Mouse (Mus musculus) hindbrain, embryonic 16.5 days (tissue): ENCODE results near the gene Naa80. TPM values are rescaled to one million over a fixed set of nuclear protein-coding genes. Genes with fewer than 3 reads are reported as not detected.
"Not testable (repeated sequence)": the region's sequence is repeated elsewhere in the genome, so short reads cannot be mapped to it uniquely, and the experiment has no call there.

Experiments
- ATAC-seq: fragments of 200-750 bp; cut with Nextera tagmentation; 2 replicates; pipeline ENCODE4 v1.8.0; 2017; ENCODE audit warnings: moderate TSS enrichment, moderate library complexity
- H3K27ac ChIP-seq: fragments of 300-500 bp; sonication (generic); 2 replicates; pipeline ENCODE4 v1.5.1; 2014; ENCODE audit warnings: low read depth, mild to moderate bottlenecking, control low read depth, low read length, moderate library complexity
- H3K27me3 ChIP-seq: fragments of 300-500 bp; sonication (generic); replicated peaks from 2 replicates; pipeline ENCODE4 v1.6.1; 2014; ENCODE audit warnings: low read length; ENCODE audit not compliant: control insufficient read depth, insufficient read depth
- H3K36me3 ChIP-seq: fragments of 300-500 bp; sonication (generic); 2 replicates; pipeline ENCODE4 v1.6.1; 2014; ENCODE audit warnings: mild to moderate bottlenecking, low read length, moderate library complexity, mixed read lengths; ENCODE audit not compliant: control insufficient read depth, insufficient read depth
- H3K4me1 ChIP-seq: fragments of 300-500 bp; sonication (generic); 2 replicates; pipeline ENCODE4 v1.6.1; 2014; ENCODE audit warnings: low read depth, low read length; ENCODE audit not compliant: control insufficient read depth, insufficient read depth
- H3K4me2 ChIP-seq: fragments of 300-500 bp; sonication (generic); 2 replicates; pipeline ENCODE4 v1.6.1; 2014; ENCODE audit warnings: mild to moderate bottlenecking, low read length, control low read depth, moderate library complexity
- H3K4me3 ChIP-seq: fragments of 300-500 bp; sonication (generic); 2 replicates; pipeline ENCODE4 v1.5.1; 2014; ENCODE audit warnings: mild to moderate bottlenecking, low read length, control low read depth, moderate library complexity
- H3K9ac ChIP-seq: fragments of 300-500 bp; sonication (generic); 2 replicates; pipeline ENCODE4 v1.6.1; 2014; ENCODE audit warnings: low read depth, mild to moderate bottlenecking, control low read depth, low read length, moderate library complexity
- H3K9me3 ChIP-seq: fragments of 300-500 bp; sonication (generic); 2 replicates; pipeline ENCODE4 v1.6.1; 2014; ENCODE audit warnings: mild to moderate bottlenecking, low read length, moderate library complexity; ENCODE audit not compliant: control insufficient read depth
- WGBS: fragments of 180-500 bp; shearing (Covaris S2); extraction: QIAGEN DNeasy Blood & Tissue Kit; methylation state at CpG from one replicate; pipeline ENCODE4 v1.1.7; 2014; 5-methylcytosine and 5-hydroxymethylcytosine counted together
- polyA plus RNA-seq: library from polyadenylated mRNA; unstranded; fragments of >200 nt; fragmentation: Nextera tagmentation; extraction: Ambion mirVana; gene quantifications from 2 replicates; pipeline ENCODE4 v1.2.1, GENCODE M21; 2015

Naa80 gene
- polyA plus RNA-seq, 1 experiment from 2014 or later: 17.1 TPM

- H3K27me3 ChIP-seq: peaks cover 22% of the 10 kb centered on the region
- peaks cover 34% of the 10 kb centered on the region for H3K4me1 ChIP-seq
- WGBS: under 1% methylated on average over 53 of the region's 53 CpGs
- peak overlapping the region; percentile 92 for H3K27ac ChIP-seq
- ATAC-seq: peak; percentile 94
- H3K9ac ChIP-seq: peak overlapping the region; percentile 87
- peaks cover 15% of the 10 kb centered on the region for H3K36me3 ChIP-seq
- no peaks in the 10 kb centered on the region for H3K9me3 ChIP-seq
- H3K4me3 ChIP-seq: peak overlapping the region; percentile 81
- H3K4me2 ChIP-seq: peak overlapping the region; percentile 96
Measured at GRCm38 (mm10) chr9:107554319-107554825, 24.3 kb upstream of the Naa80 start.

DNA sequence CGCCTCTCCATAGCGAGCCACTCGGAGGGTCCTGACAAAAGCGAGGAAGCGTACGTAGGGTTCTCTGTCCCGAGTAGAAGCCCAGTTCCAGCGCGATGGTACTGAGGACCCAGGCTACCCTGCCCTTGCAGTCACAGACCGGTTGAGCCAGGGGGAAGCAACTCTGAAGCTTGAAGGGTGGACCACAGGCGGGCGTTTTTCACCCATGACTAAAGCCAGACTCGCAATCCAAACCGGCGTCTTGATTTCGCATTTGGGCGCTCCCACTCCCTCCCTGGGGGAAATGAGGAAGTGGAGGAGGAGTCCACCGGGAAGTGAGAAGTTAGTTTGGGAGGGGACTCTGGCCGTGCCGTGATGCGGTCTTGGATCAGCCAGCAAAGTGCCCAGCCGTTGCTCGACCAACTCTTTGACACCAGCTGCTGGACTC lies 23.6 kb upstream of the Naa80 start:
- under 1% methylated on average over 23 of the region's 23 CpGs for WGBS
- peaks cover 22% of the 10 kb centered on the region for H3K36me3 ChIP-seq
- H3K27ac ChIP-seq: peak overlapping the region; percentile 92
- peaks cover 34% of the 10 kb centered on the region for H3K4me1 ChIP-seq
- ATAC-seq: no peak; the same call in none of the 2 replicates
- H3K9ac ChIP-seq: peak overlapping the region; percentile 87
- H3K27me3 ChIP-seq: peaks cover 19% of the 10 kb centered on the region
- peak overlapping the region; percentile 81 for H3K4me3 ChIP-seq
- H3K4me2 ChIP-seq: peak overlapping the region; percentile 96
- no peaks in the 10 kb centered on the region for H3K9me3 ChIP-seq

GRCm38 (mm10) chr9:107555701-107556100 lies 23.0 kb upstream of the Naa80 start:
- no peaks in the 10 kb centered on the region for H3K9me3 ChIP-seq
- H3K9ac ChIP-seq: peak overlapping the region; percentile 87
- H3K4me3 ChIP-seq: peak overlapping the region; percentile 81
- no peak overlapping the region for H3K27ac ChIP-seq
- H3K36me3 ChIP-seq: peaks cover 22% of the 10 kb centered on the region
- no peak for ATAC-seq
- H3K4me2 ChIP-seq: peak overlapping the region; percentile 96
- peaks cover 34% of the 10 kb centered on the region for H3K4me1 ChIP-seq
- H3K27me3 ChIP-seq: peaks cover 15% of the 10 kb centered on the region
- 45% methylated on average over 2 of the region's 2 CpGs for WGBS

DNA sequence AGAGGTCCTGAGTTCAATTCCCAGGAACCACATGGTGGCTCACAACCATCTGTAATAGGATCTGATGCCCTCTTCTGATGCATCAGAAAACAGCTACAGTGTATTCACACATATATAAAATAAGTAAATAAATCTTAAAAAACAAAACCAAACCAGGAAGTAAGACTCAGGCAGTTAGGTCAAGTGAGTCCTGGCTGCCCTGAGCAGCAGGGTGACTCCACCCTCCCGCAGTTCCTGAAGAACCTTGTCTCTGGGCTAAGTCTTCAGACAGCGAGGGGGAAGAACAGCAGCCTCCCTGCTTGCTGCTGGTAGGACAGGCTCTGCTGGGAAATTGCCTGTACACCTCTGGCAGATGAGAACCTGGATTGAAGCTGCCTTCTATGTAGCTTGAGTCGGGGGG lies 22.3 kb upstream of the Naa80 start:
- Histone ChIP-seq H3K27ac (no peak overlapping the region), H3K4me2 (peak overlapping the region; percentile 96), H3K27me3 (peaks cover 9% of the 10 kb centered on the region), H3K4me3 (no peak overlapping the region), H3K9me3 (no peaks in the 10 kb centered on the region), H3K36me3 (peaks cover 23% of the 10 kb centered on the region), H3K4me1 (peaks cover 28% of the 10 kb centered on the region), H3K9ac (no peak overlapping the region; the same call in 1 of the 2 replicates)
- no peak for ATAC-seq
- 80% methylated on average over 3 of the region's 3 CpGs for WGBS

- Histone ChIP-seq H3K9me3 (no peaks in the 10 kb centered on the region), H3K4me3 (peak within 1 kb of the TSS; percentile 84), H3K4me2 (peak within 1 kb of the TSS; percentile 81), H3K27me3 (no peaks in the 10 kb centered on the region), H3K4me1 (peaks cover 19% of the 10 kb centered on the region), H3K27ac (peak within 1 kb of the TSS; percentile 63; the same call in 1 of the 2 replicates), H3K9ac (peak within 1 kb of the TSS; percentile 86), H3K36me3 (peaks cover 26% of the 10 kb centered on the region)
- WGBS: under 1% methylated on average over 46 of the region's 46 CpGs
- ATAC-seq: peak; percentile 97
Measured at GRCm38 (mm10) chr9:107563029-107563581, 15.6 kb upstream of the Naa80 start, which contains the start of gene Tusc2. Gene Tusc2, plus strand, starts transcription at chr9:107563255.

- WGBS: 47% methylated on average over 5 of the region's 5 CpGs
- H3K4me1 ChIP-seq: peaks cover 30% of the 10 kb centered on the region
- not testable (repeated sequence) for H3K27ac ChIP-seq
Measured at GRCm38 (mm10) chr9:107565556-107565955, 13.1 kb upstream of the Naa80 start.

GRCm38 (mm10) chr9:107566041-107566709 lies 12.5 kb upstream of the Naa80 start:
- H3K27me3 ChIP-seq: no peaks in the 10 kb centered on the region
- no peak overlapping the region for H3K4me3 ChIP-seq
- no peak overlapping the region for H3K4me2 ChIP-seq
- no peak overlapping the region for H3K9ac ChIP-seq
- 58% methylated on average over 15 of the region's 15 CpGs for WGBS
- peaks cover 37% of the 10 kb centered on the region for H3K4me1 ChIP-seq
- H3K36me3 ChIP-seq: peaks cover 16% of the 10 kb centered on the region
- no peaks in the 10 kb centered on the region for H3K9me3 ChIP-seq
- ATAC-seq: no peak
- no peak overlapping the region for H3K27ac ChIP-seq

More at GRCm38 (mm10) chr9:107565556-107565955, 13.1 kb upstream of the Naa80 start:
- H3K27me3 ChIP-seq, H3K9ac ChIP-seq, H3K4me3 ChIP-seq, H3K9me3 ChIP-seq, ATAC-seq, H3K4me2 ChIP-seq: not testable (repeated sequence)
- peaks cover 13% of the 10 kb centered on the region for H3K36me3 ChIP-seq

DNA sequence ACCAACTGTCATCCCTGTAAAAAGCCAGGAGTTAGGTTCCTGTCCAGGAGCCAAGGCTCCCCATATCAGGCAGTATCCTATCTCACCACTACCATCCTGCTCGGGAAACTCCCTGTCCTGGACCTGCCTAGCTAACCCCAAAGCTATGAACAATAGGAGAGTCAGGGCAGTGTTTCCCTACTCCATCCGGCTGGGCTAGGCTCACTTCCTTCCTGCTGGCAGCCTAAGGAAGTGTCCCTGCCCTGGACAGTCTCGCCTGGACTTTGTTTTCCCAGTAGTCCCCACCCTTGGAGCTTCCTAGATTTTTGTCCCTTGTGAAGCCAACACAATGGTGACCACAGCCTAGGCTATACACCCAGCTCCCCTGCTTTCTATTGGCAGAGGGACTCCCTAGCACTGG lies 11.8 kb upstream of the Naa80 start:
- 73% methylated on average over 3 of the region's 3 CpGs for WGBS
- Histone ChIP-seq H3K36me3 (peaks cover 14% of the 10 kb centered on the region), H3K9me3 (no peaks in the 10 kb centered on the region), H3K27me3 (no peaks in the 10 kb centered on the region), H3K4me2 (no peak overlapping the region), H3K27ac (no peak overlapping the region; the same call in 1 of the 2 replicates), H3K9ac (peak overlapping the region; percentile 11; the same call in 1 of the 2 replicates), H3K4me3 (no peak overlapping the region; the same call in 1 of the 2 replicates), H3K4me1 (peaks cover 40% of the 10 kb centered on the region)
- ATAC-seq: no peak

GRCm38 (mm10) chr9:107567702-107568319 lies 10.9 kb upstream of the Naa80 start, which contains the start of gene Hyal2:
Gene Hyal2, plus strand, starts transcription at chr9:107567945.
- H3K9ac ChIP-seq: peak within 1 kb of the TSS; percentile 73
- peaks cover 40% of the 10 kb centered on the region for H3K4me1 ChIP-seq
- H3K9me3 ChIP-seq: no peaks in the 10 kb centered on the region
- peak within 1 kb of the TSS; percentile 85 for H3K27ac ChIP-seq
- no peak for ATAC-seq
- peaks cover 20% of the 10 kb centered on the region for H3K36me3 ChIP-seq
- 7% methylated on average over 18 of the region's 18 CpGs for WGBS
- peak within 1 kb of the TSS; percentile 58 for H3K4me3 ChIP-seq
- H3K27me3 ChIP-seq: no peaks in the 10 kb centered on the region
- H3K4me2 ChIP-seq: peak within 1 kb of the TSS; percentile 73
